Mouse (Mus musculus) neural tube, postnatal 0 days (tissue): ENCODE results near the gene Gm20929. TPM values are rescaled to one million over a fixed set of nuclear protein-coding genes. Genes with fewer than 3 reads are reported as not detected.

Experiments
- polyA plus RNA-seq: library from polyadenylated mRNA; unstranded; fragments of >200 nt; fragmentation: Nextera tagmentation; extraction: Ambion mirVana; gene quantifications from 2 replicates; pipeline ENCODE4 v1.2.1, GENCODE M21; 2015

Gene Gm20929
- polyA plus RNA-seq: not detected in 2 replicates

GRCm38 (mm10) chrY:53843649-53844048 is at the start of gene Gm20929:
Gene Gm20929, plus strand, starts transcription at chrY:53843949.

